Mouse (Mus musculus): Measurements from ENCODE around the gene Pip5k1c. TPM values are rescaled to one million over a fixed set of nuclear protein-coding genes. Genes with fewer than 3 reads are reported as not detected.

Gene Pip5k1c
- total and polyA plus RNA-seq, 2 experiments from 2014 or later, result 21.4 to 38.5 TPM

- WGBS, result 75% methylated on average over 9 of the region's 9 CpGs
- no peak for TF ChIP-seq EP300 (IDR thresholded peaks at IDR 0.05; ENCODE audit: low read depth)
- no peak for TF ChIP-seq CTCF (IDR thresholded peaks at IDR 0.05; ENCODE audit: low read depth)
These were observed 7.7 kb downstream of the Pip5k1c start for GRCm38 (mm10) chr10:81300352-81300907.

GRCm38 (mm10) chr10:81301321-81301720 lies 8.6 kb downstream of the Pip5k1c start:
- ATAC-seq (ENCODE audit: insufficient read depth, low read depth) (no peak), DNase-seq (ENCODE audit: low spot score) (no peak)
- 78% methylated on average over 9 of the region's 9 CpGs for WGBS
- Histone ChIP-seq H3K4me3 (ENCODE audit: low read depth, low read length) (no peak overlapping the region), H3K27ac (ENCODE audit: low read depth) (no peak overlapping the region), H3K9me3 (replicated peaks; ENCODE audit: control insufficient read depth, low read length) (no peaks in the 10 kb centered on the region), H3K27me3 (ENCODE audit: control insufficient read depth, insufficient read depth, low read length) (no peaks in the 10 kb centered on the region), H3K4me1 (ENCODE audit: control insufficient read depth, insufficient read depth) (peaks cover 57% of the 10 kb centered on the region), H3K36me3 (replicated peaks; ENCODE audit: control insufficient read depth, insufficient read depth, low read length) (peaks cover 8% of the 10 kb centered on the region), H3K9ac (replicated peaks; ENCODE audit: low read depth, low read length) (no peak overlapping the region), H3K4me2 (ENCODE audit: low read depth, low read length) (no peak overlapping the region)
- TF ChIP-seq EP300 (IDR thresholded peaks at IDR 0.05; ENCODE audit: low read depth), result no peak

More at GRCm38 (mm10) chr10:81300352-81300907, 7.7 kb downstream of the Pip5k1c start:
- H3K27ac ChIP-seq (ENCODE audit: low read depth), result no peak overlapping the region
- H3K27me3 ChIP-seq (ENCODE audit: control insufficient read depth, insufficient read depth, low read length), result no peaks in the 10 kb centered on the region
- ATAC-seq (ENCODE audit: insufficient read depth, low read depth) (no peak), DNase-seq (ENCODE audit: low spot score) (no peak)
- no peak overlapping the region for H3K4me3 ChIP-seq (ENCODE audit: low read depth, low read length)
- H3K4me2 ChIP-seq (ENCODE audit: low read depth, low read length), result no peak overlapping the region
- H3K9me3 ChIP-seq (replicated peaks; ENCODE audit: control insufficient read depth, low read length), result no peaks in the 10 kb centered on the region
- H3K36me3 ChIP-seq (replicated peaks; ENCODE audit: control insufficient read depth, insufficient read depth, low read length), result no peaks in the 10 kb centered on the region
- H3K9ac ChIP-seq (replicated peaks; ENCODE audit: low read depth, low read length), result no peak overlapping the region
- H3K4me1 ChIP-seq (ENCODE audit: control insufficient read depth, insufficient read depth), result peaks cover 62% of the 10 kb centered on the region

GRCm38 (mm10) chr10:81302288-81302687 lies 9.5 kb downstream of the Pip5k1c start:
- WGBS, result 57% methylated on average over 4 of the region's 4 CpGs
- no peak for TF ChIP-seq CTCF (IDR thresholded peaks at IDR 0.05; ENCODE audit: low read depth)
- no peak for TF ChIP-seq EP300 (IDR thresholded peaks at IDR 0.05; ENCODE audit: low read depth)
- ATAC-seq (ENCODE audit: insufficient read depth, low read depth), result no peak
- peaks cover 55% of the 10 kb centered on the region for H3K4me1 ChIP-seq (ENCODE audit: control insufficient read depth, insufficient read depth)
- peak overlapping the region; percentile 74 for H3K27ac ChIP-seq (ENCODE audit: low read depth)
- H3K4me3 ChIP-seq (ENCODE audit: low read depth, low read length), result 0 out of 2 replicates have a peak overlapping the region, but pooled peaks have one; percentile 4
- peak overlapping the region; percentile 45 for H3K4me2 ChIP-seq (ENCODE audit: low read depth, low read length)
- DNase-seq (ENCODE audit: low spot score), result no peak
- H3K9me3 ChIP-seq (replicated peaks; ENCODE audit: control insufficient read depth, low read length), result no peaks in the 10 kb centered on the region
- no peaks in the 10 kb centered on the region for H3K27me3 ChIP-seq (ENCODE audit: control insufficient read depth, insufficient read depth, low read length)
- peak overlapping the region; percentile 17; the same call in 1 of the 2 replicates for H3K9ac ChIP-seq (replicated peaks; ENCODE audit: low read depth, low read length)
- peaks cover 17% of the 10 kb centered on the region for H3K36me3 ChIP-seq (replicated peaks; ENCODE audit: control insufficient read depth, insufficient read depth, low read length)

GRCm38 (mm10) chr10:81302781-81303218 lies 10.0 kb downstream of the Pip5k1c start:
- H3K27ac ChIP-seq (ENCODE audit: low read depth), result peak overlapping the region; percentile 74
- WGBS, result 10% methylated on average over 14 of the region's 14 CpGs
- no peak for TF ChIP-seq CTCF (IDR thresholded peaks at IDR 0.05; ENCODE audit: low read depth)
- no peak; the same call in 1 of the 2 replicates for TF ChIP-seq EP300 (IDR thresholded peaks at IDR 0.05; ENCODE audit: low read depth)
- no peaks in the 10 kb centered on the region for H3K9me3 ChIP-seq (replicated peaks; ENCODE audit: control insufficient read depth, low read length)
- H3K4me3 ChIP-seq (ENCODE audit: low read depth, low read length), result 0 out of 2 replicates have a peak overlapping the region, but pooled peaks have one; percentile 4
- H3K4me1 ChIP-seq (ENCODE audit: control insufficient read depth, insufficient read depth), result peaks cover 50% of the 10 kb centered on the region
- H3K9ac ChIP-seq (replicated peaks; ENCODE audit: low read depth, low read length), result peak overlapping the region; percentile 17; the same call in 1 of the 2 replicates
- ATAC-seq (ENCODE audit: insufficient read depth, low read depth), result peak; percentile 68
- peak; percentile 60 for DNase-seq (ENCODE audit: low spot score)
- no peaks in the 10 kb centered on the region for H3K27me3 ChIP-seq (ENCODE audit: control insufficient read depth, insufficient read depth, low read length)
- peaks cover 22% of the 10 kb centered on the region for H3K36me3 ChIP-seq (replicated peaks; ENCODE audit: control insufficient read depth, insufficient read depth, low read length)
- peak overlapping the region; percentile 45 for H3K4me2 ChIP-seq (ENCODE audit: low read depth, low read length)

GRCm38 (mm10) chr10:81303258-81303657 lies 10.5 kb downstream of the Pip5k1c start:
- TF ChIP-seq EP300 (IDR thresholded peaks at IDR 0.05; ENCODE audit: low read depth) (no peak; the same call in 1 of the 2 replicates), CTCF (IDR thresholded peaks at IDR 0.05; ENCODE audit: low read depth) (no peak)
- Histone ChIP-seq H3K4me3 (ENCODE audit: low read depth, low read length) (0 out of 2 replicates have a peak overlapping the region, but pooled peaks have one; percentile 4), H3K36me3 (replicated peaks; ENCODE audit: control insufficient read depth, insufficient read depth, low read length) (peaks cover 27% of the 10 kb centered on the region), H3K9me3 (replicated peaks; ENCODE audit: control insufficient read depth, low read length) (no peaks in the 10 kb centered on the region), H3K27ac (ENCODE audit: low read depth) (peak overlapping the region; percentile 74), H3K27me3 (ENCODE audit: control insufficient read depth, insufficient read depth, low read length) (no peaks in the 10 kb centered on the region), H3K4me1 (ENCODE audit: control insufficient read depth, insufficient read depth) (peaks cover 45% of the 10 kb centered on the region), H3K9ac (replicated peaks; ENCODE audit: low read depth, low read length) (peak overlapping the region; percentile 17; the same call in 1 of the 2 replicates), H3K4me2 (ENCODE audit: low read depth, low read length) (peak overlapping the region; percentile 45)
- 41% methylated on average over 10 of the region's 10 CpGs for WGBS
- ATAC-seq (ENCODE audit: insufficient read depth, low read depth) (peak; percentile 10; the same call in 1 of the 2 replicates), DNase-seq (ENCODE audit: low spot score) (no peak)

Measured in heart, postnatal 0 days (tissue).